Mouse (Mus musculus) CH12.LX (cell line): ENCODE data around the gene Ugt2b38. TPM values are rescaled to one million over a fixed set of nuclear protein-coding genes. Genes with fewer than 3 reads are reported as not detected.
"Not testable (repeated sequence)": the region's sequence is repeated elsewhere in the genome, so short reads cannot be mapped to it uniquely, and the experiment has no call there.

Experiments
- DNase-seq: peaks from one replicate; pipeline ENCODE4 v3.0.0-alpha.2; 2013; ENCODE audit errors: extremely low read depth
- H3K27ac ChIP-seq: 2 replicates; pipeline ENCODE4 v1.5.1; 2012; ENCODE audit warnings: low read depth, mild to moderate bottlenecking, control low read depth, moderate library complexity; ENCODE audit not compliant: insufficient read depth
- H3K27me3 ChIP-seq: replicated peaks from 2 replicates; pipeline ENCODE3; 2012; ENCODE audit warnings: inconsistent platforms
- H3K36me3 ChIP-seq, 2 experiments: replicated peaks in 1 of 2; 2 replicates each; pipeline versions ENCODE3 to v1.6.1; 2012; ENCODE audit warnings: inconsistent platforms in 1 of 2, low read length in 1 of 2, mild to moderate bottlenecking in 1 of 2, mixed read lengths in 1 of 2, moderate library complexity in 1 of 2; ENCODE audit not compliant: control insufficient read depth in 1 of 2, insufficient read depth in 1 of 2
- H3K4me1 ChIP-seq, 2 experiments: 2 replicates each; pipeline ENCODE4 v1.6.1; 2012; ENCODE audit warnings: inconsistent platforms in 1 of 2, moderate library complexity in 1 of 2; ENCODE audit not compliant: insufficient read depth in 2 of 2, control insufficient read depth in 1 of 2
- H3K4me2 ChIP-seq: 2 replicates; pipeline ENCODE4 v1.6.1; 2012; ENCODE audit warnings: low read depth, mild to moderate bottlenecking, control low read depth; ENCODE audit not compliant: poor library complexity, insufficient read depth, severe bottlenecking
- H3K4me3 ChIP-seq, 3 experiments: fragments of 150-350 bp in 1 of 3; sonication (generic) in 1 of 3; replicated peaks in 1 of 3; 2 replicates each; pipeline versions ENCODE3 to v1.5.1; 2011 to 2012; ENCODE audit warnings: low read depth in 2 of 3, low read length in 2 of 3, mild to moderate bottlenecking in 2 of 3, moderate library complexity in 2 of 3, control low read depth in 1 of 3, improper control_type of control experiment in 1 of 3, inconsistent platforms in 1 of 3, mixed read lengths in 1 of 3; ENCODE audit not compliant: poor library complexity in 1 of 3
- H3K79me2 ChIP-seq: replicated peaks from 2 replicates; pipeline ENCODE4 v1.6.1; 2012; ENCODE audit warnings: mild to moderate bottlenecking, moderate library complexity; ENCODE audit not compliant: control insufficient read depth, poor library complexity, insufficient read depth, severe bottlenecking; ENCODE audit errors: extremely low read depth
- H3K9ac ChIP-seq: 2 replicates; pipeline ENCODE4 v1.6.1; 2012; ENCODE audit warnings: low read depth, mild to moderate bottlenecking, control low read depth, moderate library complexity; ENCODE audit not compliant: insufficient read depth
- H3K9me3 ChIP-seq: replicated peaks from 2 replicates; pipeline ENCODE3; 2012; ENCODE audit warnings: low read length, inconsistent platforms, mixed read lengths
- CHD1 ChIP-seq: IDR thresholded peaks from 2 replicates; pipeline ENCODE4 v1.6.1; 2012; ENCODE audit warnings: low read depth, low read length, improper control_type of control experiment, inconsistent platforms
- CHD2 ChIP-seq: IDR thresholded peaks from 2 replicates; pipeline ENCODE4 v1.6.1; 2011; ENCODE audit warnings: low read length, improper control_type of control experiment
- CTCF ChIP-seq, 2 experiments: IDR thresholded peaks in 1 of 2; conservative IDR thresholded peaks in 1 of 2; 2 replicates each; pipeline ENCODE4 v1.5.1; 2011 to 2012; ENCODE audit warnings: low read depth in 2 of 2, low read length in 2 of 2, improper control_type of control experiment in 1 of 2, inconsistent platforms in 1 of 2, mild to moderate bottlenecking in 1 of 2, moderate library complexity in 1 of 2
- EP300 ChIP-seq: IDR thresholded peaks from 2 replicates; pipeline ENCODE4 v1.6.1; 2011; ENCODE audit warnings: low read length, improper control_type of control experiment
- ETS1 ChIP-seq: conservative IDR thresholded peaks from 2 replicates; pipeline ENCODE4 v1.6.1; 2012; ENCODE audit warnings: low read depth, mild to moderate bottlenecking, inconsistent platforms, low read length, improper control_type of control experiment, moderate library complexity
- GABPA ChIP-seq: IDR thresholded peaks from 2 replicates; pipeline ENCODE4 v1.6.1; 2012; ENCODE audit warnings: low read depth, low read length, improper control_type of control experiment, inconsistent platforms; ENCODE audit not compliant: insufficient replicate concordance
- HCFC1 ChIP-seq: IDR thresholded peaks from 2 replicates; pipeline ENCODE4 v1.6.1; 2012; ENCODE audit warnings: low read depth, mild to moderate bottlenecking, inconsistent platforms, low read length, improper control_type of control experiment
- JUND ChIP-seq: conservative IDR thresholded peaks from 2 replicates; pipeline ENCODE4 v1.6.1; 2011; ENCODE audit warnings: low read depth, low read length, improper control_type of control experiment
- KAT2A ChIP-seq: IDR thresholded peaks from 2 replicates; pipeline ENCODE4 v1.6.1; 2012; ENCODE audit warnings: low read length, improper control_type of control experiment, inconsistent platforms; ENCODE audit not compliant: insufficient replicate concordance
- MAFK ChIP-seq: IDR thresholded peaks from 2 replicates; pipeline ENCODE4 v1.6.1; 2011; ENCODE audit warnings: low read length, improper control_type of control experiment; ENCODE audit not compliant: insufficient replicate concordance
- MEF2A ChIP-seq: IDR thresholded peaks from 2 replicates; pipeline ENCODE4 v1.6.1; 2014; ENCODE audit warnings: low read depth, mild to moderate bottlenecking, inconsistent platforms, low read length, improper control_type of control experiment, borderline replicate concordance
- NELFE ChIP-seq: IDR thresholded peaks from 2 replicates; pipeline ENCODE4 v1.6.1; 2011; ENCODE audit warnings: low read depth, low read length, improper control_type of control experiment
- NRF1 ChIP-seq: IDR thresholded peaks from 2 replicates; pipeline ENCODE4 v1.6.1; 2014; ENCODE audit warnings: low read depth, mild to moderate bottlenecking, inconsistent platforms, low read length, improper control_type of control experiment, moderate library complexity
- PAX5 ChIP-seq: IDR thresholded peaks from 2 replicates; pipeline ENCODE4 v1.6.1; 2012; ENCODE audit warnings: low read length, inconsistent platforms, mixed read lengths
- TCF12 ChIP-seq: IDR thresholded peaks from 2 replicates; pipeline ENCODE4 v1.6.1; 2014; ENCODE audit warnings: low read depth, mild to moderate bottlenecking, inconsistent platforms, low read length, improper control_type of control experiment
- USF1 ChIP-seq: IDR thresholded peaks from 2 replicates; pipeline ENCODE4 v1.6.1; 2014; ENCODE audit warnings: low read depth, mild to moderate bottlenecking, inconsistent platforms, low read length, improper control_type of control experiment
- ZC3H11A ChIP-seq: IDR thresholded peaks from 2 replicates; pipeline ENCODE4 v1.6.1; 2012; ENCODE audit warnings: low read depth, mild to moderate bottlenecking, inconsistent platforms, low read length, improper control_type of control experiment
- ZKSCAN1 ChIP-seq: IDR thresholded peaks from 2 replicates; pipeline ENCODE4 v1.6.1; 2012; ENCODE audit warnings: low read depth, inconsistent platforms, low read length, improper control_type of control experiment, borderline replicate concordance
- ZMIZ1 ChIP-seq: IDR thresholded peaks from 2 replicates; pipeline ENCODE4 v1.6.1; 2012; ENCODE audit warnings: low read depth, mild to moderate bottlenecking, inconsistent platforms, low read length, improper control_type of control experiment
- dilution Hi-C: fragments of 300-500 bp; cut with MboI; formaldehyde crosslinking; loops from 2 replicates; pipeline ENCODE4 v1.14.3; 2020; ENCODE audit warnings: low sequenced_read_pairs; ENCODE audit not compliant: extremely low pct_unique_long_range_greater_than_20kb, extremely low pct_ligation_motif_present
- in situ Hi-C: fragments of 300-500 bp; cut with MboI; formaldehyde crosslinking; loops from 3 replicates; pipeline ENCODE4 v1.14.3; 2019; ENCODE audit warnings: low sequenced_read_pairs, low pct_ligation_motif_present, low pct_unique_long_range_greater_than_20kb, mixed read lengths
- polyA plus RNA-seq: library from polyadenylated mRNA; unstranded; fragments of >175 nt; gene quantifications from 2 replicates; pipeline ENCODE4 v1.2.1, GENCODE M21; 2012; ENCODE audit warnings: low read depth; ENCODE audit not compliant: insufficient read length
- total RNA-seq, 2 experiments: library from RNA; depleted of rRNA; stranded (reverse); fragments of 300-350 nt in 1 of 2; fragments of >200 nt in 1 of 2; gene quantifications; 2 replicates each; pipeline ENCODE4 v1.2.3; 2012 to 2014

Ugt2b38 gene
- not detected in 2 replicates for total RNA-seq (2012; rRNA removed)
- not detected in 2 replicates for total RNA-seq (2014; rRNA removed)
- polyA plus RNA-seq, result not detected in 2 replicates

- H3K4me2 ChIP-seq, dilution Hi-C loops, H3K27me3 ChIP-seq, H3K36me3 ChIP-seq, H3K27ac ChIP-seq, H3K79me2 ChIP-seq, in situ Hi-C loops, DNase-seq, H3K9me3 ChIP-seq, H3K4me3 ChIP-seq, H3K9ac ChIP-seq, H3K4me1 ChIP-seq: not testable (repeated sequence)
Measured at GRCm38 (mm10) chr5:87424041-87424440, at the start of gene Ugt2b38. Gene Ugt2b38, minus strand, starts transcription at chr5:87424203.

DNA sequence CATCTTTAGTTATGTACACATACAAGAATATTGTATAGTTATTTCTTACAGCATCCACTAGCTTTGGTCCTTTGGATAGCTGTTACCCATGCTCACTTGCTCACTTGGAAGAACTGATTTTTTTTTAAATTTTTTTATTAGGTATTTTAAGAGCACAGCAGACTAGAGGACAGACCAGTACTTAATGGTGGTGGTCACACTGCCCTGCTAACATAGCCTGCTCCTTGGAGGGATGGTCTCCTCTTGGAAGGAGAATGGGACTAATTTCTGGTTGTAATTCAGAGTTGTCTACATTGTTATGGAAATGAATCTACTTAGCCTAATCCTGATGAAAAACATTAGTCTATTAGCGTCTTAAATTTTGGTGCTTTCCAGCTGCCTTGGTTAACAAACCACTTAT is 34.8 kb upstream of the Ugt2b38 start:
- H3K9me3 ChIP-seq, result no peaks in the 10 kb centered on the region

DNA sequence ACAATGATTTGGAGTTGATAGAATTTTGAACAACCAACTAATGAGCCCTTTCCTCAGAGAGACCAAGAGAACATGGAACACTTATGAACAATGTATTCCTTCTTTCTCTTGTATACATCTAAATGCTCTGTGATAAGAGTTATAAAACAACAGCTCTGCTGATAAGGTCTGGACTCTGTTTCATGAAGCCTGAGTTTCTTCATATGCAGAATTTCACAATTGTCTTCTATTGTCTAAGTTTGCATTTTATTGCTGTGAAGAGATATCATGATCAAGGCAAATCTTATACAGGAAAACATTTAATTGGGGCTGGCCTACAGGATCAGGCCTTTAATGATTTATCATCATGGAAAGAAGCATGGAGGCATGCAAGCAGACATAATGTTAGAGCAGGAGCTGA is 33.7 kb upstream of the Ugt2b38 start:
- Histone ChIP-seq H3K27ac (no peak overlapping the region), H3K79me2 (no peaks in the 10 kb centered on the region), H3K9ac (no peak overlapping the region)
- TF ChIP-seq ZMIZ1 (no peak), PAX5 (no peak), NRF1 (no peak)
- TF ChIP-seq, all 38 proteins: peak for 0
- Histone ChIP-seq H3K9me3 (no peaks in the 10 kb centered on the region), H3K4me1 (no peaks in the 10 kb centered on the region), H3K27me3 (no peaks in the 10 kb centered on the region), H3K4me3 (no peak overlapping the region), H3K4me2 (no peak overlapping the region), H3K36me3 (no peaks in the 10 kb centered on the region)
- dilution Hi-C loops, result no loop called here
- no peak for DNase-seq
- in situ Hi-C loops, result no loop called here

More for the DNA sequence above, 34.8 kb upstream of the Ugt2b38 start:
- Histone ChIP-seq H3K79me2 (no peaks in the 10 kb centered on the region), H3K27me3 (no peaks in the 10 kb centered on the region), H3K4me3 (no peak overlapping the region), H3K9ac (no peak overlapping the region), H3K4me2 (no peak overlapping the region), H3K36me3 (no peaks in the 10 kb centered on the region), H3K27ac (no peak overlapping the region), H3K4me1 (no peaks in the 10 kb centered on the region)
- in situ Hi-C loops, result no loop called here
- DNase-seq, result no peak
- TF ChIP-seq HCFC1 (no peak), CTCF (conservative IDR thresholded peaks at IDR 0.05 in 1 of 2, IDR thresholded peaks at IDR 0.05 in 1 of 2; ENCODE audit: low read depth in 2 of 2, low read length in 2 of 2) (no peak), NRF1 (no peak), MEF2A (no peak)
- dilution Hi-C loops, result no loop called here

- no peak for DNase-seq
- H3K4me2 ChIP-seq, result no peak overlapping the region
- H3K4me3 ChIP-seq, result no peak overlapping the region
- H3K79me2 ChIP-seq, result no peaks in the 10 kb centered on the region
- no peak overlapping the region for H3K9ac ChIP-seq
- H3K4me1 ChIP-seq, result no peaks in the 10 kb centered on the region
- dilution Hi-C loops, result no loop called here
- no peak for TF ChIP-seq JUND
- no peak for TF ChIP-seq EP300
- no peak for TF ChIP-seq GABPA
- TF ChIP-seq NELFE, result no peak
- no peak for TF ChIP-seq ZKSCAN1
- no peak for TF ChIP-seq ZC3H11A
- TF ChIP-seq NRF1, result no peak
- no peak for TF ChIP-seq MAFK
- no peak for TF ChIP-seq TCF12
- no peak for TF ChIP-seq CHD2
- no peak for TF ChIP-seq USF1
- TF ChIP-seq ETS1, result no peak
- no peak for TF ChIP-seq KAT2A
- TF ChIP-seq CHD1, result no peak
- no peak overlapping the region for H3K27ac ChIP-seq
- H3K9me3 ChIP-seq, result no peaks in the 10 kb centered on the region
- in situ Hi-C loops, result no loop called here
- no peaks in the 10 kb centered on the region for H3K36me3 ChIP-seq
- no peaks in the 10 kb centered on the region for H3K27me3 ChIP-seq
Measured at GRCm38 (mm10) chr5:87456216-87456850, 32.3 kb upstream of the Ugt2b38 start.
